ENCODE assay signal across 10 mouse cellular contexts in the genomic region with DNA sequence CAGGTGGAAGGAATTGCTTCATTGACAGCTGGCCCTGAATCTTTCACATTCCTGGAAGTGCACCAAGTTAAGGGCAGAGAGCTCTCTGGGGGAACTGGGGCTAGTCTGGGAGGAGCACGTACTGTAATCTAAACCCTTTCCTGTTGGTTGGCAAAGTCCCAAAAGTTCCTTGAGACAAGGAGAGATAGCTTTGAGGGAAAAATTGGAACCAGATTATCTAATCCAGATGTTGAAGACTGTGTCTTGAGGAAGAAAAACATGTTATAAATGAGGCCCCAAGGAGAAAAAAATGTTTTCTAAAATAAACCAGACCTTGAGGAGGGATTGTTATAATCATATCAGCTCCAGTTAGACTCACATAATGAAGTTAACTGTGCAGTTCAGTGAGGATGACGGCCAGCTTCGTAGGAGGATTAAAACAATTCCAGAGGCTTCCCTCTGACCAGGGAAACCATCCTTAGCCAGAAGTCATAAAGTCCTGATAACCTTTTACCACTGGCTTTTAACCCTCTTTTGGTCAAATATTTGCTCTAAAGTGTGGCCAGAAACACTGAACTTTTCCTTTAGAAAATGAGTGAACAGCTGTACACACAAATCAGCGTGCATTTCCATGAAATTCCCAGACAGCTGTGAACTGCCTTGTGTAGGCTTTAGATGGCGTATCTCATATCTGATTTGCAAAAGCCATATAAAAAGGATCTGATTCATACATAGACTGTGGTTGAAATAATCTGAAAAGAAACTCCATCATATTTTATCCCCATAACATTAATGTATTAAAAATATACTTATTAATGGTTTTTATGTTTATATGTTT.
DNase-seq lines count a peak whose midpoint lies in the region; ATAC-seq and TF ChIP-seq lines count a peak whose summit lies in the region.
"Had no signal": no experiment of that assay in that cellular context is flagged by ENCODE, and none has a peak within 500 bp of the region (broad histone marks: within the 10 kb centered on the region; RNA-seq: fewer than 3 reads in every experiment).

No protein-coding gene starts in this region.

- no peak overlapping the region for H3K27ac ChIP-seq in lung, postnatal 0 days (ENCODE audit: low read length)
- H3K27ac ChIP-seq in embryonic facial prominence, embryonic 10.5 days (replicated peaks), result no peak overlapping the region
- peak overlapping the region; percentile 21; the same call in 1 of the 2 replicates for H3K27ac ChIP-seq in heart, embryonic 12.5 days (ENCODE audit: poor library complexity, severe bottlenecking)
- no peak overlapping the region for H3K27ac ChIP-seq in limb, embryonic 15.5 days
- no peak overlapping the region for H3K27ac ChIP-seq in liver, postnatal 0 days (ENCODE audit: low read depth)
- H3K27ac ChIP-seq: liver, embryonic 13.5 days; neural tube, embryonic 12.5 days had no signal

- no peak overlapping the region for H3K9ac ChIP-seq in lung, postnatal 0 days (replicated peaks; ENCODE audit: low read depth)
- H3K9ac ChIP-seq in heart, embryonic 12.5 days, result no peak overlapping the region
- no peak overlapping the region for H3K9ac ChIP-seq in limb, embryonic 15.5 days
- no peak overlapping the region for H3K9ac ChIP-seq in liver, postnatal 0 days (replicated peaks)
- H3K9ac ChIP-seq: liver, embryonic 13.5 days; neural tube, embryonic 12.5 days had no signal

- H3K27me3 ChIP-seq in lung, postnatal 0 days (replicated peaks; ENCODE audit: insufficient read depth, low read length), result no peaks in the 10 kb centered on the region
- H3K27me3 ChIP-seq in embryonic facial prominence, embryonic 10.5 days (replicated peaks; ENCODE audit: low read depth, poor library complexity, severe bottlenecking), result no peaks in the 10 kb centered on the region
- no peaks in the 10 kb centered on the region for H3K27me3 ChIP-seq in heart, embryonic 12.5 days (replicated peaks)
- H3K27me3 ChIP-seq in limb, embryonic 15.5 days, result no peaks in the 10 kb centered on the region
- H3K27me3 ChIP-seq in liver, postnatal 0 days (ENCODE audit: insufficient read depth, low read length), result no peaks in the 10 kb centered on the region
- H3K27me3 ChIP-seq: liver, embryonic 13.5 days; neural tube, embryonic 12.5 days had no signal

- no peaks in the 10 kb centered on the region for H3K36me3 ChIP-seq in lung, postnatal 0 days (ENCODE audit: insufficient read depth, low read length)
- H3K36me3 ChIP-seq in embryonic facial prominence, embryonic 10.5 days (replicated peaks), result no peaks in the 10 kb centered on the region
- H3K36me3 ChIP-seq in heart, embryonic 12.5 days, result no peaks in the 10 kb centered on the region
- no peaks in the 10 kb centered on the region for H3K36me3 ChIP-seq in limb, embryonic 15.5 days
- no peaks in the 10 kb centered on the region for H3K36me3 ChIP-seq in liver, postnatal 0 days (replicated peaks; ENCODE audit: insufficient read depth, low read length)
- H3K36me3 ChIP-seq: liver, embryonic 13.5 days; neural tube, embryonic 12.5 days had no signal

- H3K4me2 ChIP-seq in lung, postnatal 0 days (replicated peaks; ENCODE audit: low read depth, low read length), result no peak overlapping the region
- no peak overlapping the region for H3K4me2 ChIP-seq in heart, embryonic 12.5 days
- no peak overlapping the region for H3K4me2 ChIP-seq in limb, embryonic 15.5 days
- H3K4me2 ChIP-seq in liver, postnatal 0 days (ENCODE audit: low read depth, low read length), result no peak overlapping the region
- H3K4me2 ChIP-seq: liver, embryonic 13.5 days; neural tube, embryonic 12.5 days had no signal

- no peak for TF ChIP-seq CTCF in lung, postnatal 0 days (IDR thresholded peaks at IDR 0.05)
- no peak for TF ChIP-seq CTCF in lung, adult 2 months (IDR thresholded peaks at IDR 0.05; ENCODE audit: insufficient read depth, low read length)
- TF ChIP-seq CTCF in liver, postnatal 0 days (IDR thresholded peaks at IDR 0.05; ENCODE audit: low read depth), result no peak

- DNase-seq in lung, postnatal 0 days (ENCODE audit: low spot score), result peak; percentile 17
- DNase-seq in lung, adult 2 months, result no peak
- peak; percentile 54 for DNase-seq in embryonic facial prominence, embryonic 10.5 days (ENCODE audit: low spot score)
- DNase-seq in liver, postnatal 0 days, result no peak
- DNase-seq: cerebellum, adult 18-20 months; liver, embryonic 13.5 days had no signal

- TF ChIP-seq POLR2A in lung, adult 2 months (IDR thresholded peaks at IDR 0.05; ENCODE audit: borderline replicate concordance, extremely low read depth, low read depth, low read length), result no peak

- H3K4me3 ChIP-seq in lung, postnatal 0 days (ENCODE audit: low read depth, low read length), result no peak overlapping the region
- no peak overlapping the region for H3K4me3 ChIP-seq in lung, adult 2 months (replicated peaks; ENCODE audit: extremely low read depth, low read depth, low read length)
- H3K4me3 ChIP-seq in embryonic facial prominence, embryonic 10.5 days, result no peak overlapping the region
- no peak overlapping the region for H3K4me3 ChIP-seq in heart, embryonic 12.5 days
- H3K4me3 ChIP-seq in limb, embryonic 15.5 days, result no peak overlapping the region
- no peak overlapping the region for H3K4me3 ChIP-seq in liver, postnatal 0 days (ENCODE audit: low read depth, low read length)
- H3K4me3 ChIP-seq: liver, embryonic 13.5 days; neural tube, embryonic 12.5 days had no signal

- H3K4me1 ChIP-seq in lung, postnatal 0 days (ENCODE audit: insufficient read depth, low read depth, low read length), result no peaks in the 10 kb centered on the region
- no peaks in the 10 kb centered on the region for H3K4me1 ChIP-seq in lung, adult 2 months (ENCODE audit: control insufficient read depth, insufficient read depth, low read length)
- H3K4me1 ChIP-seq in embryonic facial prominence, embryonic 10.5 days, result no peaks in the 10 kb centered on the region
- no peaks in the 10 kb centered on the region; the same call in 1 of the 2 replicates for H3K4me1 ChIP-seq in heart, embryonic 12.5 days (replicated peaks)
- H3K4me1 ChIP-seq in limb, embryonic 15.5 days, result no peaks in the 10 kb centered on the region
- no peaks in the 10 kb centered on the region for H3K4me1 ChIP-seq in liver, postnatal 0 days (ENCODE audit: insufficient read depth)
- H3K4me1 ChIP-seq: liver, embryonic 13.5 days; neural tube, embryonic 12.5 days had no signal

- no peak for TF ChIP-seq EP300 in lung, postnatal 0 days (IDR thresholded peaks at IDR 0.05)
- TF ChIP-seq EP300 in liver, postnatal 0 days (IDR thresholded peaks at IDR 0.05; ENCODE audit: low read depth), result no peak

- 34% methylated on average over 5 of the region's 5 CpGs for WGBS in lung, postnatal 0 days
- WGBS in lung, adult 2 months, result 55% methylated on average over 5 of the region's 5 CpGs
- 48% methylated on average over 5 of the region's 5 CpGs for WGBS in embryonic facial prominence, embryonic 10.5 days
- WGBS in heart, embryonic 12.5 days, result 47% methylated on average over 5 of the region's 5 CpGs
- 35% methylated on average over 5 of the region's 5 CpGs for WGBS in limb, embryonic 15.5 days
- WGBS in liver, postnatal 0 days (ENCODE audit: insufficient replicate concordance), result 53% methylated on average over 5 of the region's 5 CpGs

- no peaks in the 10 kb centered on the region for H3K9me3 ChIP-seq in lung, postnatal 0 days (ENCODE audit: low read length)
- H3K9me3 ChIP-seq in embryonic facial prominence, embryonic 10.5 days, result no peaks in the 10 kb centered on the region
- no peaks in the 10 kb centered on the region for H3K9me3 ChIP-seq in heart, embryonic 12.5 days (replicated peaks)
- H3K9me3 ChIP-seq in limb, embryonic 15.5 days, result no peaks in the 10 kb centered on the region
- no peaks in the 10 kb centered on the region for H3K9me3 ChIP-seq in liver, postnatal 0 days (ENCODE audit: low read length)
- H3K9me3 ChIP-seq: liver, embryonic 13.5 days; neural tube, embryonic 12.5 days had no signal

- no peak for ATAC-seq in lung, postnatal 0 days
- ATAC-seq in heart, embryonic 12.5 days (ENCODE audit: insufficient number of reproducible peaks, low FRiP score), result peak; percentile 51; the same call in 1 of the 2 replicates
- 0 out of 2 replicates have a peak, but pooled peaks have one; percentile 67 for ATAC-seq in limb, embryonic 15.5 days (ENCODE audit: insufficient number of reproducible peaks, low FRiP score, low TSS enrichment, low read depth)
- no peak for ATAC-seq in frontal cortex, adult (ENCODE audit: low TSS enrichment)
- no peak for ATAC-seq in liver, postnatal 0 days

Comparison
In these comparisons a context has a peak if more than half of its experiments do, and no peak if none do; other contexts are left out.
1. DNase-seq: peak in lung, postnatal 0 days (single experiment) and embryonic facial prominence, embryonic 10.5 days (single experiment); none in lung, adult 2 months (single experiment) and liver, postnatal 0 days (single experiment).
2. ATAC-seq: peak in heart, embryonic 12.5 days (single experiment) and limb, embryonic 15.5 days (single experiment); none in lung, postnatal 0 days (single experiment), frontal cortex, adult (single experiment) and liver, postnatal 0 days (single experiment).